Comparison of ENCODE assay signal across 9 mouse cellular contexts in the genomic region with DNA sequence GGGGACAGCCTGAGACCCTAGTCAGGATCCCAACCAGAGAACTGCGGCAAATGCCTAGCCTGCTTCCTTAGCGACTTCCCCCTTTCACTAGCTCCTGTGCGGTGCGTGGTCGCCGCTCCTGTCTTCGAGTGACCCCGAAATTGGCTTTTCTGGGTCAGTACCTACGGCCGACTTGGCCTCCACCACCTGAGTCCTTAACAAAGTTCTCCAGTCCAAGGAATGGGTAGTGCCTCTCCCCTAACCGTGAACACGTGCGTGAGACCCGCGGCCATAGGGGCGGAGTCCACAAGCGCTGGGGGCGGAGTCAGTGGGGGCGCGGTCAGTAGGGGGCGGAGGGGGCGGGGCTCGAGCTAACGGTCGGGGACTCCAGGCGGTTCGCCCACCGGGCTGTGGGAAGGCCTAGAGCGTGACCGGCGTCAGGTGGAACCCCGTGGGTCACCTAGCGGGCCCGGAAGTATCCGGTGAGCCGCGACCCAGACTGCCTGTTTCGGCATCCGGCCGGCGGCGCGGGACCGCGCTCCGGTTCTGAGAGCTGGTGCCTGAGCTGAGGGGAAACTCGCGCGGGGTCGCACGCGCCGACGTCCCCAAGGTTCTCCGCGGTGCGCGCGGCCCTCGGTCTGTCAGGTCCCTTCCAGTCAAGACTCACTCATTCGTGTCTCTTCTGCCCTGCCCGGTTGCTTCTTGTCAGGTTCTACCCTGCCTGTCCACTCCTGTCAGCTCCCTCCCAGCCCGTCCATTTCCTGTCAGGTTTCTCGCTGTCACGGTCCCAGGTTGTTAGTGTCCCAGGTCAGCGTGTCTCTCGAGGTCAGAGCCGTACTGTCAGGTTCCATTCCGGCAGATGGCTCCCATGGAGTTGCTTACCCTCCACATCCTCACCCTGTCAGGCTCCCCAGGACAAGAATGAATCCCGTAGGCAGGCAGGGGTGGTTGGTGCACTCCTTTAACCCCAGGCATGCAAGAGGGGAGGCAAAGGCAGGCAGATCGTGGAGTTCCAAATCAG. TPM values are rescaled to one million over a fixed set of nuclear protein-coding genes. Genes with fewer than 3 reads are reported as not detected.
DNase-seq lines count a peak whose midpoint lies in the region; TF ChIP-seq lines count a peak whose summit lies in the region.
"Had no signal": no experiment of that assay in that cellular context is flagged by ENCODE, and none has a peak within 500 bp of the region (broad histone marks: within the 10 kb centered on the region; RNA-seq: fewer than 3 reads in every experiment).

A gene (plus strand): TSS at position 338 of the 1,000 bp plus-strand sequence.

- H3K4me3 ChIP-seq in ES-E14 (ENCODE audit: insufficient read depth in 1 of 2, low read depth in 1 of 2, low read length in 2 of 2, poor library complexity in 1 of 2, severe bottlenecking in 1 of 2): peak within 1 kb of the TSS; percentile 70 to 81
- H3K4me3 ChIP-seq in brown adipose tissue, adult 24 weeks (ENCODE audit: insufficient read depth, low read depth, low read length): peak within 1 kb of the TSS; percentile 81
- H3K4me3 ChIP-seq in forebrain, embryonic 10.5 days: peak within 1 kb of the TSS; percentile 68

- peaks cover 55% of the 10 kb centered on the region for H3K27me3 ChIP-seq in forebrain, embryonic 10.5 days (ENCODE audit: poor library complexity, severe bottlenecking)

- no peak within 1 kb of the TSS for H3K27ac ChIP-seq in ES-E14 (ENCODE audit: insufficient read depth, low read depth, low read length, poor library complexity, severe bottlenecking)
- no peak within 1 kb of the TSS for H3K27ac ChIP-seq in brown adipose tissue, adult 24 weeks (replicated peaks; ENCODE audit: low read depth, low read length)
- H3K27ac ChIP-seq in forebrain, embryonic 10.5 days: peak within 1 kb of the TSS; percentile 79

- H3K9me3 ChIP-seq in ES-E14 (ENCODE audit: control insufficient read depth, insufficient read depth, low read depth, low read length): no peaks in the 10 kb centered on the region
- H3K9me3 ChIP-seq in forebrain, embryonic 10.5 days: no peaks in the 10 kb centered on the region

- WGBS in forebrain, embryonic 10.5 days: under 1% methylated on average over 71 of the region's 71 CpGs

- in situ Hi-C loops in ES-E14 (cut with MboI; ENCODE audit: low sequenced_read_pairs in 2 of 2, unreplicated experiment in 2 of 2): no loop called here

- peak within 1 kb of the TSS; percentile 72 for H3K9ac ChIP-seq in ES-E14 (ENCODE audit: insufficient read depth, low read depth, low read length, poor library complexity, severe bottlenecking)

- no peaks in the 10 kb centered on the region for H3K36me3 ChIP-seq in ES-E14 (ENCODE audit: control insufficient read depth, insufficient read depth, low read length, poor library complexity, severe bottlenecking)
- H3K36me3 ChIP-seq in forebrain, embryonic 10.5 days (replicated peaks): no peaks in the 10 kb centered on the region

- intact Hi-C loops in heart, postnatal 25 days (cut with DNase I): no loop called here

- peaks cover 0 to 2% of the 10 kb centered on the region in 2 experiments; a peak in 1 of 4 replicates for H3K4me1 ChIP-seq in ES-E14 (ENCODE audit: control insufficient read depth in 2 of 2, insufficient read depth in 2 of 2, low read length in 2 of 2, poor library complexity in 1 of 2)
- H3K4me1 ChIP-seq in brown adipose tissue, adult 24 weeks (ENCODE audit: control insufficient read depth, insufficient read depth, insufficient read length, low read length): no peaks in the 10 kb centered on the region
- H3K4me1 ChIP-seq in forebrain, embryonic 10.5 days: peaks cover 10% of the 10 kb centered on the region

- peak; percentile 72 for DNase-seq in ES-E14 (ENCODE audit: low read depth, low spot score)
- DNase-seq in forebrain, embryonic 10.5 days (ENCODE audit: extremely low spot score, low spot score): peak; percentile 82
- peak; percentile 6 for DNase-seq in heart, postnatal 25 days (ENCODE audit: low spot score)
- DNase-seq in layer of hippocampus, adult 18-20 months (ENCODE audit: low spot score in 2 of 2): peak; percentile 1 to 18
- peak; percentile 62 for DNase-seq in lung, postnatal 10 days
- peak; percentile 43 for DNase-seq in ovary, postnatal 14 days (ENCODE audit: low spot score)
- DNase-seq in thymus, postnatal 36 days: peak; percentile 70 to 74

TF ChIP-seq in ES-E14, 5 proteins besides CTCF, POLR2A, EP300 and RAD21:
- TF ChIP-seq HCFC1 (IDR thresholded peaks at IDR 0.05; ENCODE audit: borderline replicate concordance, insufficient read depth, low read length): peak; percentile 45; the same call in 1 of the 2 replicates
- TF ChIP-seq MAFK (IDR thresholded peaks at IDR 0.05; ENCODE audit: insufficient read depth, low read depth, low read length): no peak
- no peak for TF ChIP-seq ZC3H11A (IDR thresholded peaks at IDR 0.05; ENCODE audit: borderline replicate concordance, low read depth, low read length)
- TF ChIP-seq ZNF384 (IDR thresholded peaks at IDR 0.05; ENCODE audit: low read depth, low read length): no peak
- TF ChIP-seq CHD2 (IDR thresholded peaks at IDR 0.05; ENCODE audit: low read depth, low read length): no peak
TF ChIP-seq in ES-E14: peak in this region for 1.

RNA-seq across cellular contexts. Expression of the gene that starts here (rescaled TPM):
- total RNA-seq in ES-E14 (2012; rRNA removed): 0.13 and 0.42 TPM in 2 replicates
- 1.4 and 1.9 TPM in 2 replicates for polyA plus RNA-seq in brown adipose tissue, adult 24 weeks (2012; ENCODE audit: insufficient read depth, insufficient read length, missing spikeins)
- polyA plus RNA-seq in forebrain, embryonic 10.5 days (2016; fragmentation: Nextera tagmentation; extraction: Ambion mirVana): 0.09 TPM in 1 of 2 replicates, not detected in the other
- total RNA-seq in heart, postnatal 25 days (2021): not detected
- total RNA-seq in layer of hippocampus, adult 18-20 months (2021): not detected
- total RNA-seq: layer of hippocampus, adult 8-10 months had no signal

Comparison
In these comparisons a context has a peak if more than half of its experiments do, and no peak if none do; other contexts are left out.
1. Peak in DNase-seq, H3K4me3 ChIP-seq and H3K9ac ChIP-seq in ES-E14; RNA of the gene not detected or under 1 TPM.
2. Peak in DNase-seq, H3K4me3 ChIP-seq and H3K27ac ChIP-seq in forebrain, embryonic 10.5 days; RNA of the gene not detected or under 1 TPM.
3. Peak in DNase-seq in heart, postnatal 25 days; RNA of the gene not detected or under 1 TPM.
4. Peak in DNase-seq in layer of hippocampus, adult 18-20 months; RNA of the gene not detected or under 1 TPM.
5. DNase-seq: peak in every context shown above with its lines; median percentile 82 in forebrain, embryonic 10.5 days; 72 in ES-E14; 72 in thymus, postnatal 36 days; 62 in lung, postnatal 10 days; 43 in ovary, postnatal 14 days; 10 in layer of hippocampus, adult 18-20 months; 6 in heart, postnatal 25 days.